Mouse (Mus musculus): ENCODE results near the gene Sult2a2. TPM values are rescaled to one million over a fixed set of nuclear protein-coding genes. Genes with fewer than 3 reads are reported as not detected.

Gene Sult2a2
- not detected for polyA plus RNA-seq (2012; fragmentation: generic; extraction: Trizol)

DNA sequence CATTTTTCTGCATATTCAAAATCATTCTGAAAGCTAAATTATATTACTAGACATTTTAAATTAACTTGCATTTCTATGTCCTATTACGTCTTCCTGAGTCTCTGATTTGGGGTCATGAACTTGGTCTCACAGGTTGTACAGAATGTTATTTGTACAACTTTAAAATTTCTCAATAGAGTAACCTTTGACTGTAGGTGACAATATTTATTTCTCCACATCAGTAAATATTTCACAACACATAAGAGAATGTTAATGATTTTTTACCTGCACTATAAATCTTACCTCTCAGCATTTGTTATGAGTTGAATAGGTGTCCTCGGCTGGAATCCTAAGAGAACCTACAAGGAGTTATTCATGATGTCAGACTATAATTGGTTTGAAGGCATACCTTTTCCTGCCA is at the start of gene Sult2a2:
Sult2a2 (plus strand) TSS at position 301 of the 400 bp plus-strand sequence.

Other genes starting within 250 kb of the Sult2a2 start
- not detected for gene Bsph2, start 162.4 kb upstream of the Sult2a2 start, polyA plus RNA-seq (2012; fragmentation: generic; extraction: Trizol)
- gene Sult2a5, start 109.5 kb upstream of the Sult2a2 start, polyA plus RNA-seq (2012; fragmentation: generic; extraction: Trizol), result not detected
- not detected for gene Sult2a1, start 103.9 kb downstream of the Sult2a2 start, polyA plus RNA-seq (2012; fragmentation: generic; extraction: Trizol)